Mouse (Mus musculus) testis, postnatal 14 days (tissue): Measurements from ENCODE around the gene Isg20l2.
A peak's percentile ranks its signal among the peaks of the same experiment; 100 is the strongest.

Experiments used
- DNase-seq: peaks from one replicate; pipeline ENCODE4 v3.0.0; 2021; ENCODE audit warnings: low spot score

The Isg20l2 gene

DNA sequence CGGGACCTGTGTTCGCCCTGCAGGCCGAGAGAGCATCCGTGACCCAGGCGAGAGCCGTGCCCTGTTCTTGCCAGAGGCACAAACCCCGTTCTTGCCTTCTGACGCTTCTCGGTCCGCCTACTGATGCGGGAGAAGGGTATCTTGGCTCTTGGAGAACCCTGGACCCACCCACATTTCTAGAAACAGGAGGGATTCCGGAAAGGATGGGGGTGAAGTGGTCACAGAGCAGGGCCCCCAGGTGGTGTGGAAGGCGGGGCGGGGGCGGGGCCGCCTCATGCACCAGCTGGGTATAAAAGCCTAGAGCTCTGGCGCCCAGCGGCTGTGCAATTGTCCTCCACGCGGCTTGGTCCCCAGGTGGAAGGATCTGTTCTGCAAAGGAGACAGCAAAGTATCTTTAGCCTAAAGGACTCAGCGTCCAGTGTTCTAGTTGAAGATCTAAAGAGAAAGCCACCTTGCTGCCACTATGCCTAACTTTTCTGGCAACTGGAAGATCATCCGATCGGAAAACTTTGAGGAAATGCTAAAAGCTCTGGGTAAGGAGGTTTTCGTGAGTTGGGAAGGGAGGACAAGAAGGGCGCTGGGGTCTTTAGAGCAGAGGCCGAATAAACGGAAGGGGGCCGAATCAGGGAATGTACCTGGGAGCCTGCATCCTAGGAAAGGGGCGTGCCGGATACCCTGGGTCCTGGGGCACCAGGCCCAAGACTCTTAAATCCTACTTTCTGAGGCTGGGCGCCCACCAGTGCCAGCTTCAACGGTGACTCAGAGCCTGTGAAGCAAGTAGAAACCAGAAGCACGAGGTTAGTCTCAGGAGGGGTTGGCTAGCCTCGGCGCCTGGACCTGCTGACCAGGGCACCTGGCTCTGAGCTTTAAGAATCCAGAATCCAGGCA lies 18.5 kb downstream of the Isg20l2 start, which contains the start of gene Crabp2:
Gene Crabp2, plus strand, starts transcription at position 289 of the 888 bp plus-strand sequence.
- DNase-seq, result no peak

DNA sequence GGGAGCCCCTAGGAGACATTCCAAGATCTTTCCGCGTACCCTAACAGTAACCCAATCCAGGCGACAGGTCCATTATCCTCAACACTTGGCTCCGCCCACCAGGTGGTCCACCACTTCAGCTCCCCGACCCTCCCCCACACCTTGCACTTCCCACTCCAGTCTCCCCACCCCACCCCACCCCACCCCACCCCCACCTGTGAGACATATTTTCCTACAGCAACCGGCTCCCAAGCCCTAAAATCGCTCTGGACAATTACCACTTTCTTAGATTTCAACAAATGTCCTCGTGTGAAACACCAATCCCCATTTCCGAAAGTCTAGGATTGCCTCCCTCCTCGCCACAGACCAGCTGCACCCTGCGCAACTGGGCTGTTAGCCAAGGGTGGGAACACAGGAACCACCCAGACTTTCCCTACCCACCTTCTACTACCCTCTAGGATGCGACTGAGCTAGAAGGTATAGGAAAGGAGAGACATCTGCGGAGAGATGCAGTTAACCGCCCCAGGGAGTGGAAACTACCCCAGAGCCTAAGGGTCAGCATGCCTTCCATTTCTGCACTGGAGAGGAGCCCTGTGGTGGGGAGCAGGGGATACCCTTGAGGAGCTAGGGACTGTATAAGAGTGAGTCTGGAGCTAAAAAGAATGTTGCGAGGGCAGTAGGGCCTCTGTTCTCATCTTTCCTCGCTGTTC lies 19.3 kb downstream of the Isg20l2 start:
- no peak for DNase-seq

GRCm38 (mm10) chr3:87949955-87950515 lies 19.9 kb downstream of the Isg20l2 start:
- DNase-seq, result no peak

GRCm38 (mm10) chr3:87951946-87952345 lies 21.8 kb downstream of the Isg20l2 start:
- DNase-seq, result no peak

- DNase-seq, result no peak
Measured at GRCm38 (mm10) chr3:87952440-87952839, 22.3 kb downstream of the Isg20l2 start.

DNA sequence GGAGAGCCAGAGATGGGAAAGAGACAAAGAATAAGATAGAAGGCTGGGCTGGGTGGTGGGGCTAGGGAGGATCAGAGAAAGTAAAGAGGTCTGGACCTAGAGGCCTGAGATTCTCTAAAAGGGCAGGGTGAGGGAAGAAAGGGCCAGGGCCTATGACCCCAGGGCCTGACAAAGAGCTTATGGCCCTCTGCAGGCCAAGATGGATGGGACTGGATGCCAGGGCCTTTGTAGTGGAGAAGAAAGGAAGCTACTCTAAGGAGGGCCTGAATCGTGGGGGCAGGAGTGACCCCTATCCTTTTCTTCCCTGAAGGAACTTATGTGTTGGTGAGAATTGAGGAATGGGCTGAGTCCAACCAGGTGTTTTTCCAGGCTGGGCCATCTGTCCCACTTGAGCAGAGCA lies 27.9 kb downstream of the Isg20l2 start:
- DNase-seq, result no peak

DNA sequence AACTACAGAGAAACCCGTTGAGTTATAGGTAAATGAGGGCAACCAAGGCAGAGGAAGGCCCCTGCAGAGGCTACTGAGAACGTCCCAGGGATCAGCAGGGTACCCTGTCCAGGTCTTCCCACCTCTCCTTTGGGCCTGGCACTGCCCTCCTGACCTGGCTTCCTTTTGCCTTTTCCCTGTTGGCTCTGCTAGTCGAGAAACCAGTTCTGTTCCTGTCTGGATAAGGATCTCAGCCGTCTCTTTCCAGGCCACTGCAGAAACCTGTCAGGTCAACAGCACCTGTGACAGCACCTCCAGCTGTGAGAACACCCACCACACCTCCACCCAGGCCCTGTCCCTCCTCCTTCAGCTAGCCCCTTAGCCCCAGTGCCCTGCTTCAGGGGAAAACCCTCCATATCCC lies 28.4 kb downstream of the Isg20l2 start:
- no peak for DNase-seq

- no peak for DNase-seq
Measured at GRCm38 (mm10) chr3:87958967-87959366, 28.9 kb downstream of the Isg20l2 start.

DNA sequence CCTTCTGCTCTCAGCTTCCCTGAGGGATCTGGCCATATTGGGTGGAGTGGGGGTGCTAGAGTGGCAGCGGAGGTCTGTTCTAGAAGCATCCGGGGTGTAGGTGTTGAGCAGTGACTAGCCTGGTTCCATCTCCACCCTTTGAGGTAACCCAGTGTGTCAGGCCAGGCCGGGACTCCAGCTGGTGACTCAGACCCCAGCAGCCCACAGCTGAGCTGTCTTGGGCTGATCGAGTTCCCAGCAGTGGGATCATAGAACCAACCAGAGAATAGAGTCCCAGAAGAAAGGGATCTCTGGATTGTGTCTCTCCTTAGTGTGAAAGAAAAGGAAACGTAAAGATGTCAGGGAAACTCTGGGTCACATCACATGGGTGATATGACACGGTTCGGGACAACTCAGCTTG lies 29.3 kb downstream of the Isg20l2 start:
- DNase-seq, result no peak

- no peak for DNase-seq
Measured at GRCm38 (mm10) chr3:87960191-87960585, 30.1 kb downstream of the Isg20l2 start.

- peak; percentile 85 for DNase-seq
Measured at GRCm38 (mm10) chr3:87960586-87961191, 30.6 kb downstream of the Isg20l2 start.

- no peak for DNase-seq
Measured at GRCm38 (mm10) chr3:87970184-87970938, 40.2 kb downstream of the Isg20l2 start.

GRCm38 (mm10) chr3:87970939-87971488 lies 40.9 kb downstream of the Isg20l2 start, which contains the start of gene Nes:
Gene Nes, plus strand, starts transcription at chr3:87971078.
- DNase-seq, result peak; percentile 64

GRCm38 (mm10) chr3:87971489-87972202 lies 41.5 kb downstream of the Isg20l2 start:
- peak; percentile 53 for DNase-seq

DNA sequence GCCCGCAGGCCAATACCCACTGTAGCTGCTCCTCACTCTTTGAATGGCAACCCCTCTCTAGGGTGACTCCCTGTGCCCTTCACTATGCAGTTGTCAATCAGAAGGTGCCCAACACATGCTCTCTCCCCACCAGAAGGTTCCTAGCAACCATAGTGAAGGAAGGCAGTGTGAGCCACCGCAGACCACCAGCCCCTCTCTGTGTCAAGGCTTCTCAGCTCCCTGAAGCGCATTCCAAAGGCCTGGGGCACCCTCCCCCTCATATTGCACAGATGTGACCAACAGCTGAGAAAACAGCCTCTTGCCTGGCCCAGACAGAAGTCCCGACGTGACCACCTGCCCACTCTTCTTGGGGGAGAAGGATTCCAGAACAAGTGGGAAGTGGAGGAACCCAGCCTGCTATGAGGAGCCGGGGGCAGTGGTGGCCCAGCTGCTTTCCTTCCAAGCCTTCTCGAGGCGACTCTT lies 42.1 kb downstream of the Isg20l2 start:
- no peak for DNase-seq

DNA sequence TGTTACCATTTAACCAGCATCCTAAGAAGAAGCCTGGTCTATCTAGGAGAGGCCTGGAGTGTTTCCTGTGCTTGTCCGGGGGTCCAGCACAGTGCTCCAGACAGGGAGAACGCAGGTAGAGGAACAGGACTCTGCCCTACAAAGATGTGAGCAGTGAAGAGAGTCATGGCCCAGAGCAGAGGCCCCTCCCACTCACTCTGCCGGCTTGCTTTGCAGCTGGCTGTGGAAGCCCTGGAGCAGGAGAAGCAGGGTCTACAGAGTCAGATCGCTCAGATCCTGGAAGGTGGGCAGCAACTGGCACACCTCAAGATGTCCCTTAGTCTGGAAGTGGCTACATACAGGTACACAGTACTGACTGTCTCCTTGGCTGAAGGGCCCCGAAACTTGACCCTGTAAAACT lies 42.7 kb downstream of the Isg20l2 start:
- no peak for DNase-seq

DNA sequence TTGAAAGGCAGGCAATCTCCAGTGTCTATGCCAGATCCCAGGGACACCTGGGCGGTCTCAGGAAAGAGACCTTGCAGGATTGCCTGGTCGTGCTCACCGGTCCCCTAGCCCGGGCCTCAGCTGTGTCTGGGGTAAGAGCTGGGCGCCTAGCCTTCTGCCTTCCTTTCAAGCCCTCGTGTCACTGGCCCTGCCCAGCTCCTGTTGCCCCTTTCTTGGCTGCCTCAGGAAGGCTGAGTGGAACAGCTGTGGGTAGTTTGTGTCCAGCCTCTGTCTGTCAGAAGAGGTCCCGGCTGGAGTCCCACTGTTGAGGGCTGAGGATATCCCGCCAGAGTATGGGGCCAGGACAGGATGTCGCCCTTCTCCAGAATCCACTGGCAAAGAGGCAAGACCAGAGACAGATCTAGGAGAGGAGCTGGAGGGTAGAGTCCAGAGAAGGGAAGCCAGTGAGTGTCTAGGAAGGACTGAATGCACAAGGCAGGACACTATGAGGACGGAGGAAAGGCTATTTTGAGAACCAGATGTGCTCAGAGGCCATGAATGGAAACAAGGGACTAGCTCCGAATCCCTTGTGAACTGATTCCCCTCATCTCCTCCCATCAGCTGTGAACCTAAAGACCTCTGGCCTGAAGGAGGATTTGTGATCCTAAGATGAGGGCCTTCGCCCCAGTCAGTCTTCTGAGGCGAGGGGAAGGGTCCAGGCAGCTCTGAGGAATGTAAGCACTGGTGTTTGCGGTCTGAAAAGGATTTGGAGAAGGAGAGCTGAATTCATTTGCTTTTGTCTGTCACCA lies 43.7 kb downstream of the Isg20l2 start:
- no peak for DNase-seq

DNA sequence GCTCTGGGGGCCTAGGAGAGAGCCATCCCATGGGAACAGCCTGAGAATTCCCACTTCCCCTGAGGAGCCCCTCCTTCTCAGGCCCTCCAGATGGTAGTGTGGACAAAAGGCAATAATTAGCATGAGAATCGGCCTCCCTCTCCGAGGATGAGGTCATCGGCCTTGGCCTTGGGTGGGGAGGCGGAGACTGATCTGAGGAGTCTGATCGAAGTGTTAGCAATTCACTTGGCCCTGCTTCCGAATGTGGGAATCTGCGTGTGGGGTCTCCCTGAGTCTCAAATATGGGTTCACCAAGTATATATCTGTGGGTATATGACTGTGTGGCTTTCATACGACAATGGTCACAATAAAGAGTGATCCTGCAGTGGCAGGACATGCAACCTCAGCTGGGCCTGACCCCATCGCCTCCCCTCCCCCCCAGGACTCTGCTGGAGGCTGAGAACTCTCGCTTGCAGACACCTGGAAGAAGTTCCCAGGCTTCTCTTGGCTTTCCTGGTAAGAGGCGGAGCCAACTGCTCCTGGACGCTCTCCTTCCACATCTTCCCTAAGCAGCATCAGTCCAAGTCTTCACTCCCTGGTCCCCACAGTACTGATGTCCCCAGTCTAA lies 44.4 kb downstream of the Isg20l2 start:
- peak; percentile 45 for DNase-seq

GRCm38 (mm10) chr3:87979493-87979892 lies 49.4 kb downstream of the Isg20l2 start:
- DNase-seq, result no peak
